Mouse (Mus musculus): ENCODE data around the gene Fermt3.

The Fermt3 gene

DNA sequence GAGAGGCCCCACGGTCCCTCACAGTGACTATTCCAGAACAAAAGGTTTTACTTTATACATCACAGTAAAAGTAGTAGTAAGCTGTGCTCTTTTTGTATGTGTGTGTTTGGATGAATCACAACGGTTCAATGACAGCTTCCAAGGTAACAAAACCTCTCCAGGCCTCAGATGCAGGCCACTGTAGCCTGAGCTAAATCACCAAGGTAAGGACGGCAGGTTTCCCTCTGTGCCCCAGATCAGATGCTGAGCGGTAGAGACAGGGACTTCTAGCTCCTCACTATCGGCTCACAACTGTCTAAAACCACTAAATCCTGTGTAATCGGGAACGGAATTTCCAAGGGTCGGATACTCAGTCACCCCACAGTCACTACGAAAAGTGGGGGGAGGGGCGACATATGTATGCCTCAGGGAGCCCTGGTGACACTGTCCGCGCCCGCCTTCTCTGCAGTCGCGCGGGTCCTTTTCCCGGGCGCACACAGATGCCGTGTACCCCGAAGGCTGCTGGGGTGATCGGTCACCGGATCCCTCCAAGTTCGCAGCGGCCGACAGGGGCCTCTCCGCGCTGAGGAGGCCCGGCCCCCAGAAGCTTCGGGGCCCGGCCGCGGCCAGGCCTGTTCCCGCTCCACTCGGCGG lies 19.9 kb upstream of the Fermt3 start:
- DNase-seq (ENCODE audit: low spot score in 2 of 2): peak; percentile 23 to 30

DNA sequence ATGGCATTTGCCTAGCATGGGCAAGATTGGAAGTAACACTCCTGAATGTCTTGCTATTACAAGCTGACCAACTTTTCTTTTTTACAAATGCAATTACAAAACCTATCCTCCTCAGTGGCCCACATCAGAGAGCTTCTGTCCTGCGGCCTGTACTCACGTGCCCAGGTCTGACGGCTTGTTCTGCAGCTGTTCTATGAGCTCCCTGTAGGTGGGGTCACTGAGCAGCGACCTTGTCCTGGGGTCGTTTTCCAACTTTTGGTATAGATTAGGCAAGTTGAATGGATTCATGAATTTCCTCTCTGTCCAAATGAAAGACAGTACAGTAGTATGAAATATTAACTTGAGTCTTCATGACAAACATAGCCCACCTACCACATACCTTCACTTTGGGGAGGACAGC lies 14.7 kb upstream of the Fermt3 start:
- DNase-seq (ENCODE audit: low spot score in 2 of 2): no peak

GRCm38 (mm10) chr19:7029531-7029930 lies 10.3 kb upstream of the Fermt3 start:
- DNase-seq (ENCODE audit: low spot score in 2 of 2): no peak

DNA sequence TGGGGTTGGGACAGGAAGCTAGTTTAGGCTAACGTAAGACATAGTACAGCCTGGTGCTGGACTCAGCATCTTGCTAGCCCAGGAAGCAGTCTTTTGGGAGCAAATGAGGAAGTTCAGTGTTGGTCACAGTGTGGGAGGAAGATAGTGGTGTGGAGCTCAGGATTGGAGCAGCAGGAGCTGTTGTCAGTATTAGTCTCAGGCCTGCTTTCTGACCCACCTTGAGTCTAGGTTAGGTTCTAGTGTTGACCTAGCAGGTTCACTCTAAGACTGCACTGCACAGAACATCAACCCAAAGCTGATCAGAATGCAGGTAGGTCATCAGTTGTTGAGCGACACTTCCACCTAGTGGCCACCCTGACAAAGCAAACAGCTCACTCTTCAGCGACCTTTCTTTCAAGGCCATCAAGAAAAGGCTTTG lies 964 bp upstream of the Fermt3 start:
- peak in 1 of 2 experiments; percentile 54 for DNase-seq (ENCODE audit: low spot score in 2 of 2)

DNA sequence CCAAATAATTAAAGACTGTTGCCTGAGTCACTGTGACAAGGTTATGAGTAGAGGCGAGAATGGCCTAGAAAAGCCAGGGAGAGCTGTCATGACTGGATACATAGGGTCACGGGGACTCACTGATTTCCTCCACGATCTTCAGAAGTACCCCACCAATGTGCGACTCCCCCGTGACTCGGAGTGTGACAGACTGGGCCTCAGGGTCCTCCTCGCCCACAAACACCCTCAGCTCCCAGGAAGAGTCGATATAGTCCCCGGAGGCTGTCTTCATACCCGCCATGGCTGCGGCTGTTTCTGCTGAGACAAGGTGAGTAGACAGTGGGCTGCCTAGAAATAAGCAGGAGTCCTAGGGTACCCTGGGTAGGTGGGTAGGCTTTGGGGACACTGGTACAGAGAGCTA lies 723 bp downstream of the Fermt3 start:
- DNase-seq (ENCODE audit: low spot score in 2 of 2): no peak

DNA sequence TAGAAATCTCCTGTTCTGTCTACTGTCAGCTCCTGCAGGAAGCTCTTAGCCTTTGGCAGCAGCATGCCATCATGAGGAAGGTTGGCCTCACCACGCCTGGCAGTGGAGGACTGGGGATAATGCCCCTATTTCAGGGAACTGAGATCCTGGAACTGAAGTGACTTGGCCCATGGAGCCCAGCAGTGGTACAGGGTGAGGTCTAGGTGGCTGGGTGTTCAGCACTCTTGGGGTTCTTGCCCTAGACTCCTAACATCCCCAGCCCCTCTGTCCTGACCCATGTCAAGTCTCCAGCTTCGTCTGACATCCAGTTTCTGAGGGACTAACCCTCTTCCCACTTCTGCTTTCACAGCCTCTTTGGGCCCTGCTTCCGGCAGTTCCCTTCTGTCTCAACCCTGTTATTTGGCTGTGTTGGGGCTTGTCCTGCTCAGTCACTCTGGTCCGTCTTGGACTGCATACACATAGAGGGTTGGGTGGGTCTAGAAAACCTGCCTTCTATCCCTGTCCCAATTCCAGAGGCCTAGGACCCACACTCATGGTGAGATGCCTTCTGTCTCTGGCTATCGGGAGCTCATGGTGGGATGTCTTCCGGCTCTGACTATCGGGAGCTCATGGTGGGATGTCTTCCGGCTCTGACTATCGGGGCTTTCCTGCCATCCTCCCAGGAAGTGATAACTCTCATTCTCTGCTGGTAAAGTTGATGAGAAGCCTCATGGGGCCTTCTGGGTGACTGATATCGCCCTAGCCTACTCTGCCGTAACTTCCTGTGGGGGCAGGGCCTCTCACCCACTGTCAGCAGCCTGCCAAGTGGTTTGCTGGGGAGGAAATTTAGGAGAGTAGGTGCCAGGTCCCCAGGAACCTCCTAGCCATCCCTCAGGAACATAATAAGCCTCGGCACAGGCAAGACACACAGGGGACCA lies 1.5 kb downstream of the Fermt3 start:
- no peak for DNase-seq (ENCODE audit: low spot score in 2 of 2)

DNA sequence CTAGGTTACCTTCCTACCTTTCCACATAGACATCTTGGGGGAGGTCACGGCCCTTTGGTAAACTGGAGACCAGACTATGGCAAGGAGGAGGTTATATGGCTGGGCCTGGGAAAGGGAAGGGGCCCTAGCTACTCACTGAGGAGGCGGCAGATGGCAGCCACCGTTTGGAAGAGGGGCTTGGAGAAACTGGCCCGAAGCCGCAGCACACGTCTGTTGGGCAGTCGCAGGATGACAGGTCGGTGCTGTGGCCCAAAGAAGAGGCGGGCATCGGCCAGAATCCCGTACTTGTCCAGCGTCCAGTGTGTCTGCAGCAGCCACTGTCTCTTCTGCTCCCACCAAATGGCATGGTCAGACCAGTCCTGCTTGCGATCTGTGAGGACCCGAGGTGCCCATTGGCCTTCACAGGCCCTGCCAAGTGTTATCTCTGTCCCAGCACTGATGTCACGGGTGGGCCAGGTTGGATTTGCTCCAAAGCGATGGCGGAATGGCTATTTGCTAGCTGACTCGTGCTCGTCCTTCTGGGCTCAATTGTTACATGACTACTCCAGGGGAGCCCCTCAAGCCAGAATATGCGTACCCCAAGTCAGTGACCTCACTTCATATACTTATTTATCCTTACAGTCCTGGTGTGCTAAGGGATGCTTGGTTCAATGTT lies 4.7 kb downstream of the Fermt3 start:
- DNase-seq (ENCODE audit: low spot score in 2 of 2): no peak

DNA sequence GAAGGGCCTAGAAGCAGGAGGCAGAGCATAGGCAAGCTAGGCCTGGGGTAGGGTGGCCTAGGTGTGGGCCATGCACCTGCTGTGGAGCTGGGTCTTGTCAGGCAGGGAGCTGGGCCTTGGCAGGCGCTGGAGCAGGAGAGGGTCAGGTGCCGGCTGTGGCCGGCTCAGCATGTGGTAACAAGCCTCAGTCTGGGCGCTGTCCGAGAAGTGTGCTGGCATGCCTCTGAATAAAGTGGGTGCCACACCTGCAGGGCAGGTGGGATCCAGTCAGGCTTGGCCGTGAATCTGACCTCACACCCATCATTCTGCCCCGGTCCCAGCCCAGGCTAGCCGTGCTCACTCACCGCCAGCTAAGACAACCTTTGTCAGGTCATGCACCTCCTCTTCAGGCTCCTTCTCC lies 5.3 kb downstream of the Fermt3 start:
- peak; percentile 50 to 77 for DNase-seq (ENCODE audit: low spot score in 2 of 2)

DNA sequence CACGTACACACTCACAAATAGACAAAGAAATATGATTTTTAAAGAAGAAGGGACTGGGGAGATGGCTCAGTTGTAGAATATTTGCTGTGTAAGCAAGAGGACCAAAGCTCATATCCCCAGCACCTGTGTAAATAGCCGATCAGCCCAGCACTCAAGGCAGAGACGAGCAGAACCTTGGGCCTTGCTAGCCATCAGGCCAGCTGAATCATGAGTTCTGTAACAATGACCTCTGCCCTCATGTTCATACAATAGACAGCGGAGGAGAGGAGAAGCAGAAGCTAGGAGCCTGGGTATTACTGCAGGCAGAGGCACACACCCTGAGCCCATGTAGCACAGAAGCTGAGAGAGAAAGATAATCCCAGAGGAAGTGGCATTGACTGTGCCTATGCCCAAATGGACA lies 6.8 kb downstream of the Fermt3 start:
- DNase-seq (ENCODE audit: low spot score in 2 of 2): no peak

GRCm38 (mm10) chr19:7006892-7007593 lies 12.2 kb downstream of the Fermt3 start:
- no peak for DNase-seq (ENCODE audit: low spot score in 2 of 2)

DNA sequence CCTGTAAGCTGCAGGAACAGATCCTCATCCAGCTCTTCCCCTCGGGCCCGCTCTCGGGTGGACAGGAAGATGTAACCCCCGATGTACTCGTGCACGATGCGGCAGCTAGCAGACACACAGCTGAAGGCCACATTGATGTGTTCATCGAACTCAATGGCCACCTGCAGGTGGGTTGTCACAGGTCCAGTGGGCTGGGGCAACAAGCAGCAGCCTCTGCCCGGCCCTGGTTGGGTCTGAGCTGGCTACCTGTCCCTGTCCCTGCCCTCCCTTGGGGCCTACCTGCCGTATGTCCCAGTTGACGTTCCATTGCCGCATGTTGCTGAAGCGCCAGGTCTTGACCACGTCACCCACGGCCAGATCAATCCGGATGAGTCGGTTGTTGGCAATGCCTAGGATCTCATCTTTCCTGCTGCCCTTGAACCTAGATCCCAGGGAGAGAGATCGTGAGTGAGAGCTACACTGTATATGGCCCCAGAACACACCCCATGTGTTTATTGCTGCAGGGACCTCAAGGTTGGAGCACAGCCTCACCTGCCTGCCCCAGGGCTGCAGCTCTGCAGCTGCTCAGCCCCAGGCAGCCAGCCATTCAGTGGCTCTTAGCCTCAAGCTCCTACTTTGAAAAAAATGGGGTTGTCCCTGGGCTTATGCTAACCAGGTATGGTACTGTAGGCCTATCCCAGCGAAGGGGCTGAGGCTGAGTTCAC lies 19.8 kb downstream of the Fermt3 start:
- DNase-seq (ENCODE audit: low spot score in 2 of 2): no peak

- DNase-seq (ENCODE audit: low spot score in 2 of 2): no peak
These were observed 21.5 kb downstream of the Fermt3 start for GRCm38 (mm10) chr19:6997721-6998290.

DNA sequence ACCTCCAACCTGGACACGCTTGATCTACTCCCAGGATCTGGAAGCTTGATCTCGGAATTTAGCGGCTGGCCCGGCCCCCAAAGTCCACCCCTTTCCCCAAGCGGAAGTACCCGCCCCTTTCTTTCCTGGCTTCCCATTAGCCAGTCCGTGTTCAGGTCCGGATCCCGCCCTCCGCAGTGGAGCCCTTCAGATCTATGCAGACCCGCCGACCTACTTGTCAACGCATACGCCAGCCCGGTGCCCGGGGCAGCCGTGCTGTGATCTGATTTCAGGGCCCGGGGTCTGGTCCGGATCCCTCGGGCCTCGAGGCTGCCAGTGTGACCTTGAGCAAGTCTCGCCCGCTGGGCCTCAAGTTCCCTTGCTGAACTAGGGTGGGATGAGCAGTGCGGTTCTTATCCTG lies 23.3 kb downstream of the Fermt3 start, which contains the start of the genes Nudt22 and Trpt1:
TSS of gene Nudt22 (minus strand) at position 112 of the 400 bp plus-strand sequence.
TSS of gene Trpt1 (plus strand) at position 126 of the 400 bp plus-strand sequence.
- DNase-seq (ENCODE audit: low spot score in 2 of 2): peak; percentile 78 to 90

- no peak for DNase-seq (ENCODE audit: low spot score in 2 of 2)
These were observed 23.8 kb downstream of the Fermt3 start for GRCm38 (mm10) chr19:6995255-6995991.

DNA sequence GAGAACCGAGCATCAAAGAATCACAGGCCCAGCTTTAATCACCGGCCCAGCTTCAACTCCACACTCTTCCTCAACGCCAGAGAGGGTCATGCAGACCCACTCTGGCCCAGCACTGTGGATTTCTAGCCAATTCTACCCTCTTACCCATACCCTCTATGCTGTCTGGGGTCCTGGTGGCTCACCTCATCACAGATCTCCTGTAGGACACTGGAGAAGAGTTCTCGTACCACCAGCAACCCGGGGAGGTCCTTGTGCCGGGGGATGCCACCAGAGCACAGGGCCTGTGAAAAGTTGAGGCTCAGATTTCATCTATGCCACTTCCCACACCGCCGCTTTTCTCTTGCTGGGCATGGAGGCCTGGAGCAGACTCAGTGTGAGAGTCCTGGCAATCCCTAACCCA lies 24.8 kb downstream of the Fermt3 start:
- no peak for DNase-seq (ENCODE audit: low spot score in 2 of 2)

DNA sequence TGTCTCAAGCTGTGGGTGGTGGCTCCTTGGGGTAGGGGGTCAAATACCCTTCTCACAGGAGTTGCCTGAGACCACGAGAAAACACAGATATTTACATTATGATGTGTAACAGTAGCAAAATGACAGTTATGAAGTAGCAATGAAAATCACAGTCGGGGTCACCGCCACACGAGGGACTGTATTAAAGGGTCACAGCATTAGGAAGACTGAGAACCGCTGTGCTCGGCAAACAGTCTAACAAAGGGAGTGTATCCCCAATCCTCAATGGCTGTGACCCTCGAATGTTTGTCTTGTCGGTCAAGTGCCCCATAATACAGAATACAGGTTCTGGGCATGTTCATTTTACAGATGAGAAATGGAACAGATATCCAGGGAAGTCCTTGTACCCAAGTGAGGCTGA lies 25.3 kb downstream of the Fermt3 start:
- DNase-seq (ENCODE audit: low spot score in 2 of 2): no peak

GRCm38 (mm10) chr19:6993011-6993770 lies 26.1 kb downstream of the Fermt3 start:
- no peak for DNase-seq (ENCODE audit: low spot score in 2 of 2)

- peak; percentile 88 to 97 for DNase-seq (ENCODE audit: low spot score in 2 of 2)
These were observed 27.0 kb downstream of the Fermt3 start, which contains the start of gene Dnajc4 for GRCm38 (mm10) chr19:6992011-6992858. TSS of gene Dnajc4 (minus strand) at chr19:6992572.

Measured in urinary bladder, postnatal 36 days (tissue).